ENCODE assay signal across 10 mouse cellular contexts in the genomic region with DNA sequence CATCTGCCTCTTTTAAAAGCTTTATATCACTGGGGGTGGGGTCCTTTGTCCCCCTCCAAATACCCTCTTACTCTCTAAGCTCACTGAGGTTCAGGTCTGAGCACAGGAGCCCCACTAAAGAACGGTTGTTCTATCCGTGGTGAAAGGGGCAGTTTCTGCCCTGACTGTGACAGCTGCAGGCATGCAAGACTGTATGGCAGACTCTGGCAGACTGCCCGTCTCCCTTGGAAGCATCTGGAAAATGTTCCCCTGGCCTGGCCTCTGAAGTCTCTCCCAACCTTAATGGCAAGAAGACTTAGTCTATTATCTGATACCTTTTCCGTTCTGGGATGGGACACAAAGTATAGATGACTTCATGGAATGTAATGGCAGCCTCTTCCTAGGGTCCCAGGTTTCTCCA. TPM values are rescaled to one million over a fixed set of nuclear protein-coding genes. Genes with fewer than 3 reads are reported as not detected.
DNase-seq lines count a peak whose midpoint lies in the region; ATAC-seq lines count a peak whose summit lies in the region.
"Had no signal": no experiment of that assay in that cellular context is flagged by ENCODE, and none has a peak within 500 bp of the region (broad histone marks: within the 10 kb centered on the region; RNA-seq: fewer than 3 reads in every experiment).

No protein-coding gene starts in this region.

- peak overlapping the region; percentile 96 for H3K27ac ChIP-seq in forebrain, embryonic 13.5 days
- H3K27ac ChIP-seq in midbrain, embryonic 12.5 days (replicated peaks), result peak overlapping the region; percentile 30; the same call in 1 of the 2 replicates
- H3K27ac ChIP-seq in liver, embryonic 12.5 days, result no peak overlapping the region
- H3K27ac ChIP-seq: kidney, postnatal 0 days had no signal

- no peaks in the 10 kb centered on the region for H3K36me3 ChIP-seq in forebrain, embryonic 13.5 days (ENCODE audit: poor library complexity, severe bottlenecking)
- H3K36me3 ChIP-seq in midbrain, embryonic 12.5 days, result no peaks in the 10 kb centered on the region
- no peaks in the 10 kb centered on the region for H3K36me3 ChIP-seq in liver, embryonic 12.5 days

- H3K4me3 ChIP-seq in forebrain, embryonic 13.5 days, result no peak overlapping the region
- H3K4me3 ChIP-seq in midbrain, embryonic 12.5 days, result no peak overlapping the region
- H3K4me3 ChIP-seq in liver, embryonic 12.5 days, result no peak overlapping the region

- peaks cover 51% of the 10 kb centered on the region for H3K4me1 ChIP-seq in forebrain, embryonic 13.5 days
- peaks cover 46% of the 10 kb centered on the region for H3K4me1 ChIP-seq in midbrain, embryonic 12.5 days
- no peaks in the 10 kb centered on the region for H3K4me1 ChIP-seq in liver, embryonic 12.5 days

- H3K27me3 ChIP-seq in forebrain, embryonic 13.5 days, result no peaks in the 10 kb centered on the region
- H3K27me3 ChIP-seq in midbrain, embryonic 12.5 days, result peaks cover 14% of the 10 kb centered on the region
- H3K27me3 ChIP-seq in liver, embryonic 12.5 days (replicated peaks), result peaks cover 49% of the 10 kb centered on the region

- no peak overlapping the region for H3K4me2 ChIP-seq in forebrain, embryonic 13.5 days
- 0 out of 2 replicates have a peak overlapping the region, but pooled peaks have one; percentile 63 for H3K4me2 ChIP-seq in midbrain, embryonic 12.5 days (replicated peaks)
- H3K4me2 ChIP-seq in liver, embryonic 12.5 days, result no peak overlapping the region

- 15% methylated on average over 4 of the region's 4 CpGs for WGBS in forebrain, embryonic 13.5 days
- 33% methylated on average over 4 of the region's 4 CpGs for WGBS in midbrain, embryonic 12.5 days
- 39% methylated on average over 4 of the region's 4 CpGs for WGBS in liver, embryonic 12.5 days (ENCODE audit: insufficient replicate concordance)

- DNase-seq in cerebellum, postnatal 10 days, result peak; percentile 72 to 84
- no peak for DNase-seq in cerebellum, adult 11 months
- peak; percentile 49 to 63 for DNase-seq in kidney, postnatal 4 days
- DNase-seq in kidney, adult 8-10 months, result no peak
- no peak for DNase-seq in thymus, postnatal 36 days

- ATAC-seq in forebrain, embryonic 13.5 days, result no peak
- no peak for ATAC-seq in midbrain, embryonic 12.5 days (ENCODE audit: low FRiP score, low read depth)
- ATAC-seq in liver, embryonic 12.5 days, result no peak
- ATAC-seq: activated CD4-positive, CD25-positive, alpha-beta regulatory T cell, adult 4 months had no signal

- no peaks in the 10 kb centered on the region for H3K9me3 ChIP-seq in forebrain, embryonic 13.5 days (replicated peaks)
- H3K9me3 ChIP-seq in midbrain, embryonic 12.5 days, result no peaks in the 10 kb centered on the region
- H3K9me3 ChIP-seq in liver, embryonic 12.5 days (replicated peaks), result no peaks in the 10 kb centered on the region

- H3K9ac ChIP-seq in forebrain, embryonic 13.5 days, result no peak overlapping the region
- no peak overlapping the region for H3K9ac ChIP-seq in midbrain, embryonic 12.5 days (replicated peaks)
- H3K9ac ChIP-seq in liver, embryonic 12.5 days, result no peak overlapping the region

RNA-seq across cellular contexts. Expression of a gene that starts 28.5 kb away (rescaled TPM):
- polyA plus RNA-seq in forebrain, embryonic 13.5 days (2015; fragmentation: Nextera tagmentation; extraction: Ambion mirVana), result 46.9 and 55.3 TPM in 2 replicates
- polyA plus RNA-seq in midbrain, embryonic 12.5 days (2016; fragmentation: Nextera tagmentation; extraction: Ambion mirVana), result 108 and 114 TPM in 2 replicates
- polyA plus RNA-seq in liver, embryonic 12.5 days (2016; fragmentation: Nextera tagmentation; extraction: Ambion mirVana), result 10.4 and 11.5 TPM in 2 replicates
- polyA plus RNA-seq: activated CD4-positive, CD25-positive, alpha-beta regulatory T cell, adult 4 months had no signal

Comparison
In these comparisons a context has a peak if more than half of its experiments do, and no peak if none do; other contexts are left out.
1. DNase-seq: peak in cerebellum, postnatal 10 days (2 of 2) and kidney, postnatal 4 days (2 of 2); none in cerebellum, adult 11 months (single experiment), kidney, adult 8-10 months (0 of 2) and thymus, postnatal 36 days (0 of 2).